Mouse (Mus musculus): ENCODE results near the gene Ppp1r3e.

DNA sequence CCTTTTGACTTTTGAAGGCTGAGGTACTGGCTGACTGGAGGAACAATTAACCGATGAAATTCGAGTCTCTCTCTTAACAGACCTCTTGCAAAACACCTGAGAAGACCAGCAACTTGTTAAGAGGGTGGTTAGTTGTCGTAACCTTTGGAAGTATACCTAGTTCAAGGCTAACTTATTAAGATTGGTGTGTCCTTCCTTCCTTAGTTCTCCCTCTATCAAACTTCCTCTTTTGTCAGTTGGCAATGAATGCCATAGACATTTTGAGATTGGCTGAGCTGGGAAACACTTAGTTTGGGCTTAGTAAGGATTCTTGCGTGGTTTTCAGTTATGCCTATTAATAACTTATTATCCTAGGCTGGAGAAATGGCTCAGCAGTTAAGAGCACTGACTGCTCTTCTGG, 9.3 kb downstream of the Ppp1r3e start:
- no peak for TF ChIP-seq CTCF (IDR thresholded peaks at IDR 0.05; ENCODE audit: low read depth, low read length)
- TF ChIP-seq GATA1 (IDR thresholded peaks at IDR 0.05; ENCODE audit: borderline replicate concordance, low read length) = no peak
- no peak for TF ChIP-seq TAL1 (conservative IDR thresholded peaks at IDR 0.05; ENCODE audit: low read depth, low read length)
- no peak for TF ChIP-seq POLR2AphosphoS5 (IDR thresholded peaks at IDR 0.05; ENCODE audit: insufficient replicate concordance, low read depth, low read length)

All from G1E (cell line).